Mouse (Mus musculus) brain, embryonic 14.5 days (tissue): Measurements from ENCODE around the gene Tcap. TPM values are rescaled to one million over a fixed set of nuclear protein-coding genes. Genes with fewer than 3 reads are reported as not detected.

Experiments
- DNase-seq: peaks from one replicate; pipeline ENCODE4 v3.0.0-alpha.2; 2011; ENCODE audit warnings: low read depth
- CTCF ChIP-seq: fragments of 200-500 bp; IDR thresholded peaks from 2 replicates; pipeline ENCODE4 v1.5.1; 2012; ENCODE audit warnings: inconsistent platforms, mild to moderate bottlenecking, moderate library complexity, borderline replicate concordance; ENCODE audit not compliant: insufficient read depth, insufficient read length; ENCODE audit errors: extremely low read depth
- POLR2A ChIP-seq: fragments of 200-500 bp; IDR thresholded peaks from 2 replicates; pipeline ENCODE4 v1.6.1; 2012; ENCODE audit warnings: mild to moderate bottlenecking, inconsistent platforms, borderline replicate concordance; ENCODE audit not compliant: poor library complexity, insufficient read depth, insufficient read length, severe bottlenecking; ENCODE audit errors: extremely low read depth
- polyA plus RNA-seq: library from polyadenylated mRNA; depleted of rRNA; stranded (reverse); fragments of >200 nt; gene quantifications from 2 replicates; pipeline ENCODE4 v1.2.3, GENCODE M21; 2012; rRNA removed

Gene Tcap
- polyA plus RNA-seq, 1 experiment, result 0.38 TPM

GRCm38 (mm10) chr11:98431743-98432502, 48.3 kb downstream of the Tcap start:
- no peak for DNase-seq
- TF ChIP-seq CTCF (no peak), POLR2A (no peak)

Other genes starting within 250 kb of the Tcap start
- gene Fbxl20, start 233.4 kb upstream of the Tcap start, polyA plus RNA-seq, result 28.3 and 30.2 TPM in 2 replicates
- 30.4 and 33.2 TPM in 2 replicates for gene Med1, start 190.5 kb upstream of the Tcap start, polyA plus RNA-seq
- gene Cdk12, start 180.8 kb upstream of the Tcap start, polyA plus RNA-seq, result 21.7 and 26.2 TPM in 2 replicates
- gene Neurod2, start 54.2 kb upstream of the Tcap start, polyA plus RNA-seq, result 52.0 and 101 TPM in 2 replicates
- 6.9 and 18.2 TPM in 2 replicates for gene Ppp1r1b, start 35.4 kb upstream of the Tcap start, polyA plus RNA-seq
- gene Stard3, start 25.4 kb upstream of the Tcap start, polyA plus RNA-seq, result 66.1 and 124 TPM in 2 replicates
- gene Pnmt, start 2.6 kb downstream of the Tcap start, polyA plus RNA-seq, result 0.88 and 1.6 TPM in 2 replicates
- gene Pgap3, start 16.7 kb downstream of the Tcap start, polyA plus RNA-seq, result 12.0 and 16.9 TPM in 2 replicates
- 7.4 and 10.4 TPM in 2 replicates for gene Erbb2, start 28.7 kb downstream of the Tcap start, polyA plus RNA-seq
- 130 and 147 TPM in 2 replicates for gene Mien1, start 55.2 kb downstream of the Tcap start, polyA plus RNA-seq
- 0.83 and 1.0 TPM in 2 replicates for gene Grb7, start 62.6 kb downstream of the Tcap start, polyA plus RNA-seq
- 0.07 and 0.20 TPM in 2 replicates for gene Ikzf3, start 162.2 kb downstream of the Tcap start, polyA plus RNA-seq
- gene Zpbp2, start 167.3 kb downstream of the Tcap start, polyA plus RNA-seq, result 0.06 and 0.30 TPM in 2 replicates
- 80.6 and 94.6 TPM in 2 replicates for gene Ormdl3, start 203.6 kb downstream of the Tcap start, polyA plus RNA-seq
- not detected in 2 replicates for gene Lrrc3c, start 214.5 kb downstream of the Tcap start, polyA plus RNA-seq
- 0.08 and 0.33 TPM in 2 replicates for gene Gm12355, start 241.8 kb downstream of the Tcap start, polyA plus RNA-seq
- gene Gsdma3, start 242.5 kb downstream of the Tcap start, polyA plus RNA-seq, result not detected in 2 replicates